Mouse (Mus musculus): ENCODE results near the gene Gm10778. TPM values are rescaled to one million over a fixed set of nuclear protein-coding genes. Genes with fewer than 3 reads are reported as not detected.
A peak's percentile ranks its signal among the peaks of the same experiment; 100 is the strongest.
"Not testable (repeated sequence)": the region's sequence is repeated elsewhere in the genome, so short reads cannot be mapped to it uniquely, and the experiment has no call there.

Gene Gm10778
- polyA plus RNA-seq (2014; fragmentation: Nextera tagmentation; extraction: Ambion mirVana): 5.1 and 5.2 TPM in 2 replicates

DNA sequence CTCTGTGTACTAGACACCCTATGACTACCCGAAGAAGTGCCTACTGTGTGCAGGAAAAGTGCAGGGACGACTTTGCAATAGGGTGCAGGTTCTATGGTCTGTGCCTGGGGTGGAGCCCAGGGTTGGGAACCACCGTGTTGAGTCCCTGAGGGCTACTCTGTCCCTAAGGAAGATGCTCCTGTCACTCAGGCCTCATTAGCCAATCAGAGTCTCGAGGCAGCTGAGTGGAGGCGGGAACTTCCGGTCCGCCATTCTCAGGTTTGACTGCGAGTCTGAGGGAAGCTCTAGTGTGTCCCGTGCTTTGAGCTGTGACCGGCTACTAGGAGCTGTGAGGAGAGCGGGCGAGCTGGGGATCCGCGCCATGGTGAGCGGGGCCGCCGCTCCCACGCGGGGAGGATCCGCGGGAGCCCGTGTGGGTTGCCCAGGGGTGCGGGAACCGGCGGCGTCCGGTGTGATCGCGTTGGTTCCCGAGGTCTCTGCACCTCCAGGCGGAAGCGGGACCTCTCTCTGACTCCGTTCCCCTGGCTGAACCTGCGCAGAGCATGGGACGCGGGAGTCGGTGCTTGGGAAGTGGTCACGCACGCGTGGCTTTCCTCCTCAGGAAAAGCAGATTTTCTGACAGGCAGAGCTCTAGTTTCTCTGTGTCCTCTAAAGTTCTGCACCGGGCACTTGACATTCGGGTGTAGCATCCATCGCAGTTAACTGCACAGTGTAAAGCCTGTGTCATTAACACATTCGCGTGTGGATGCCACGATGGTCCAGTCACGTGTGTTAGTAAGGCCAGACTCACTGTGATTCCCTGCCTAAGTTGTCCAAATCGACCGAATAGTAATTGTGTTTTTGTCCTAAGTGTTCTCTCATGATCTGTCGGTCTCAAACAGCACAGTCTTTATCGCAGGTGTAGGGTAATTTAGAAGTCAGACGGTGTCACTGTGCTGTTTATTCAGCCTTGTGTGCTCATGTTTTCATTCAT, at the start of gene Gm10778:
Gm10778 (plus strand) TSS at position 257 of the 973 bp plus-strand sequence.
- ATAC-seq (replicated peaks; ENCODE audit: insufficient number of reproducible peaks, low FRiP score, low TSS enrichment, low read depth): peak; percentile 94
- WGBS: 3% methylated on average over 31 of the region's 52 CpGs
- H3K9ac ChIP-seq (replicated peaks; ENCODE audit: low read length): peak within 1 kb of the TSS; percentile 60
- not testable (repeated sequence) for H3K36me3 ChIP-seq (replicated peaks; ENCODE audit: control insufficient read depth, insufficient read depth, low read depth, low read length); H3K27ac ChIP-seq (replicated peaks; ENCODE audit: low read depth, low read length); H3K4me1 ChIP-seq (ENCODE audit: control insufficient read depth, insufficient read depth, low read length); H3K9me3 ChIP-seq (replicated peaks; ENCODE audit: control insufficient read depth, low read length); H3K27me3 ChIP-seq (ENCODE audit: control insufficient read depth, insufficient read depth, low read length)
- peak within 1 kb of the TSS; percentile 50 for H3K4me3 ChIP-seq (ENCODE audit: low read depth, low read length)
- DNase-seq (ENCODE audit: low spot score): peak; percentile 95
- H3K4me2 ChIP-seq (ENCODE audit: low read depth, low read length): peak within 1 kb of the TSS; percentile 48

DNA sequence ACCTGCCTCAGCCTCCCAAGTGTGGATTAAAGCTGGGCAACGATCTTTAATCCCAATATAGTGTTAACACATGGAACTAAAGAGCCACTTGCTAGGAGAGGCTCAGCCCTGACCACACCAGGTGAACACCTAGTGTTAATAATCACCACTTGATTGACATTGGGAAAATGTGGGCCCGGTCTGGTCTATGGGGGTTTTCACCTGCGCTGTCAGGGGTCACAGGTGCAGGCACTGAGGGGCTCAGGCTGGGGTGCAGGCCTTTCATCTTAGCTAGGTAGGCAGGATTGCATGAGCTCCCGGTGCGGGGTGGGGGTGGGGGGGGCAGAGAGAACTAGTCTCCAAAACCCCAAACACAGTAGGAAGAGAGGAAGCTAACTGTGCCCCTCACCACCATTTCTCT, 49.2 kb upstream of the Gm10778 start:
- no peak overlapping the region for H3K4me2 ChIP-seq (ENCODE audit: low read depth, low read length)
- H3K27me3 ChIP-seq (ENCODE audit: control insufficient read depth, insufficient read depth, low read length): no peaks in the 10 kb centered on the region; the same call in 1 of the 2 replicates
- no peaks in the 10 kb centered on the region for H3K36me3 ChIP-seq (replicated peaks; ENCODE audit: control insufficient read depth, insufficient read depth, low read depth, low read length)
- peaks cover 24% of the 10 kb centered on the region for H3K4me1 ChIP-seq (ENCODE audit: control insufficient read depth, insufficient read depth, low read length)
- H3K27ac ChIP-seq (replicated peaks; ENCODE audit: low read depth, low read length): no peak overlapping the region
- no peak overlapping the region for H3K4me3 ChIP-seq (ENCODE audit: low read depth, low read length)
- ATAC-seq (replicated peaks; ENCODE audit: insufficient number of reproducible peaks, low FRiP score, low TSS enrichment, low read depth) (no peak), DNase-seq (ENCODE audit: low spot score) (no peak)
- H3K9ac ChIP-seq (replicated peaks; ENCODE audit: low read length): no peak overlapping the region
- H3K9me3 ChIP-seq (replicated peaks; ENCODE audit: control insufficient read depth, low read length): no peaks in the 10 kb centered on the region
- WGBS: 67% methylated on average over 5 of the region's 5 CpGs

DNA sequence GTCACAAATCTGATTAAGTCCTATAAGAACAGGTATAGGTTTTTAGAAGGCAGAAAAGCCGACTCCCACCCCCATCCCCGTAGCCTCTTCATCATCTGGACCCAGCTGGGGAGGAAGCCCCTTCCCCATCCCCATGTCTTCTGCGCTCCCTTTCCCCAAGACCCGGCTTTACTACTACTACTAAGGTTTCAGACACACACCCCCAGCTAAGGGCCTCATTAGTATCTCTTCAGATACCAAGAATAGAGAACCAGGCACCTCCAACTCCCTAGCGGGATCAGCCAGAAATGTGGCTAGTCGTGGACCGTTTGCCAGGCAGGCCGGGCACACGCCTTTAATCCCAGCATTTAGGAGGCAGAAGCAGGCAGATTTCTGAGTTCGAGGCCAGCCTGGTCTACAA, 48.8 kb upstream of the Gm10778 start:
- H3K4me1 ChIP-seq (ENCODE audit: control insufficient read depth, insufficient read depth, low read length): peaks cover 24% of the 10 kb centered on the region
- no peak overlapping the region for H3K4me2 ChIP-seq (ENCODE audit: low read depth, low read length)
- WGBS: 46% methylated on average over 10 of the region's 10 CpGs
- no peak overlapping the region for H3K27ac ChIP-seq (replicated peaks; ENCODE audit: low read depth, low read length)
- H3K4me3 ChIP-seq (ENCODE audit: low read depth, low read length): no peak overlapping the region
- no peaks in the 10 kb centered on the region for H3K36me3 ChIP-seq (replicated peaks; ENCODE audit: control insufficient read depth, insufficient read depth, low read depth, low read length)
- DNase-seq (ENCODE audit: low spot score) (no peak), ATAC-seq (replicated peaks; ENCODE audit: insufficient number of reproducible peaks, low FRiP score, low TSS enrichment, low read depth) (no peak)
- no peaks in the 10 kb centered on the region for H3K9me3 ChIP-seq (replicated peaks; ENCODE audit: control insufficient read depth, low read length)
- no peaks in the 10 kb centered on the region; the same call in 1 of the 2 replicates for H3K27me3 ChIP-seq (ENCODE audit: control insufficient read depth, insufficient read depth, low read length)
- H3K9ac ChIP-seq (replicated peaks; ENCODE audit: low read length): no peak overlapping the region

DNA sequence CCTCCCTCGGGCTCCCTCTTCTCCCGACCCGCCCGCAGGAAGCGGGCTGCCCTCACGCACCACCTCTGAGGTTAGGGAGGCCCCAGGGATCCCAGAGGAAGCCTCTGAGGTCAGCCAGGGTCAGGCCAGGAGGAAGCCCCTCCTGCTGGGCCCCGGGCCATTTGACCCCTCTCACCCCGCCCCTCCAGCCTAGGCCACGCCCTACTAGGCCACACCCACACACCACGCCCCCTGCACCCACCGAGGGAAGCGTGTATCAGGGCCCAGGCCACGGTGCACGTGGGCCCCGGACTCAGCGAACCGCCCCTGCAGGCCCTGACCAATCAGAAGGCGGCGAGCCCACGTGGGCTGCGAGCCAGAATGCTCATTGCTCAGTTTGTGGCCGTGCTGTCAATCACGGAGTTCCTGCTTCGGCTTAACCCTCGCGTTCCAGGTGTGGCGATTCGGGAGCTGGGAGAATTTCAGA, 48.1 kb upstream of the Gm10778 start, which contains the start of gene Tle6:
Tle6 (minus strand) TSS at position 336 of the 466 bp plus-strand sequence.
- 0% methylated on average over 28 of the region's 28 CpGs for WGBS
- H3K9me3 ChIP-seq (replicated peaks; ENCODE audit: control insufficient read depth, low read length): no peaks in the 10 kb centered on the region
- peaks cover 18% of the 10 kb centered on the region for H3K4me1 ChIP-seq (ENCODE audit: control insufficient read depth, insufficient read depth, low read length)
- H3K36me3 ChIP-seq (replicated peaks; ENCODE audit: control insufficient read depth, insufficient read depth, low read depth, low read length): no peaks in the 10 kb centered on the region
- no peak within 1 kb of the TSS for H3K4me3 ChIP-seq (ENCODE audit: low read depth, low read length)
- H3K27me3 ChIP-seq (ENCODE audit: control insufficient read depth, insufficient read depth, low read length): no peaks in the 10 kb centered on the region; the same call in 1 of the 2 replicates
- ATAC-seq (replicated peaks; ENCODE audit: insufficient number of reproducible peaks, low FRiP score, low TSS enrichment, low read depth) (peak; percentile 82), DNase-seq (ENCODE audit: low spot score) (peak; percentile 99)
- H3K9ac ChIP-seq (replicated peaks; ENCODE audit: low read length): no peak within 1 kb of the TSS
- H3K4me2 ChIP-seq (ENCODE audit: low read depth, low read length): peak within 1 kb of the TSS; percentile 11
- peak within 1 kb of the TSS; percentile 30; the same call in 1 of the 2 replicates for H3K27ac ChIP-seq (replicated peaks; ENCODE audit: low read depth, low read length)

DNA sequence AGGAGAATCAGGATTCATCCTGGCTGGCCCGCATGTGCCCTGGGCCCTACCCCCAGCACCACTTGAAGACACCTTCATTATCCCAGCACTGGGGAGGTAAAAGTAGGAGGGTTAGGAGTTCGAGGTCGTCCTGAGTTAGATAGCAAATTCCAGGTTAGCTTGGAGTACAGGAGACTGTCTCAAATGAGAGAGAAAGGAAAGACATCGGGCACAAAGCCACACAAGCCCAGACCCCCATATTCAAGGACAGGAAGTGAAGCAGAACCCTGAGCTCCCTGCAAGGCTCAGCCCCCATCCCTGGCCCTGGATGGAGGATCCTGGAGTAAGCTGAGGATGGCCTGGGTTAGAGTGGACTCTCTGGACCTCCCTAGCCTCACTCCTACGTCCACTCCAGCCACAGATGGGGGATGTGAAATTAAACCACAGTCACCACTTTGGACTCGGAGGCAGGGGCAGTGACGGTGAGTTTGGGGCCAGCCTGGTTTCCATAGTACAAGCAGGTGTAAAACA, 47.4 kb upstream of the Gm10778 start:
- H3K9ac ChIP-seq (replicated peaks; ENCODE audit: low read length): no peak overlapping the region
- ATAC-seq (replicated peaks; ENCODE audit: insufficient number of reproducible peaks, low FRiP score, low TSS enrichment, low read depth) (no peak; the same call in 1 of the 2 replicates), DNase-seq (ENCODE audit: low spot score) (no peak)
- H3K27ac ChIP-seq (replicated peaks; ENCODE audit: low read depth, low read length): peak overlapping the region; percentile 30; the same call in 1 of the 2 replicates
- H3K27me3 ChIP-seq (ENCODE audit: control insufficient read depth, insufficient read depth, low read length): no peaks in the 10 kb centered on the region; the same call in 1 of the 2 replicates
- H3K36me3 ChIP-seq (replicated peaks; ENCODE audit: control insufficient read depth, insufficient read depth, low read depth, low read length): no peaks in the 10 kb centered on the region
- WGBS: 15% methylated on average over 7 of the region's 7 CpGs
- H3K4me1 ChIP-seq (ENCODE audit: control insufficient read depth, insufficient read depth, low read length): peaks cover 12% of the 10 kb centered on the region
- peak overlapping the region; percentile 11; the same call in 1 of the 2 replicates for H3K4me2 ChIP-seq (ENCODE audit: low read depth, low read length)
- H3K9me3 ChIP-seq (replicated peaks; ENCODE audit: control insufficient read depth, low read length): no peaks in the 10 kb centered on the region
- H3K4me3 ChIP-seq (ENCODE audit: low read depth, low read length): no peak overlapping the region

DNA sequence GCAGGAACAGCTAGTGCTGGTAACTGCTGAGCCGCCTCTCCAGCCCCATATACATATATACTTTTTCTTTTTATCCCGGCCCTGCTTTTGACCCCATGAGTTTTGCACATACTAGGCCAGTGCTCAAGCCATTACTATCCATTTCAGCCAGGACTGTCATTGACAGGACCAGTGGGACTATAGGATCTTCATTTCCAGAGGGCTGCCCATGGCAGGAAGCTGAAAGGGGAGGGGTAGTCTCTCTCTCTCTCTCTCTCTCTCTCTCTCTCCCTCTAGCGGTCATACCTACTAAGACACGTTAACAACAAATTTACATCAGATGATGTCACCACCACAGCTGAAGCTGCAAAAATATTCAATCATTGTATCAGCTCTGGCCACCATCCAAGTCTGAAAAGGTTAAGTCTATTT, 46.1 kb upstream of the Gm10778 start:
- peaks cover 4% of the 10 kb centered on the region for H3K4me1 ChIP-seq (ENCODE audit: control insufficient read depth, insufficient read depth, low read length)
- no peak overlapping the region for H3K4me3 ChIP-seq (ENCODE audit: low read depth, low read length)
- ATAC-seq (replicated peaks; ENCODE audit: insufficient number of reproducible peaks, low FRiP score, low TSS enrichment, low read depth): no peak
- no peaks in the 10 kb centered on the region; the same call in 1 of the 2 replicates for H3K27me3 ChIP-seq (ENCODE audit: control insufficient read depth, insufficient read depth, low read length)
- H3K4me2 ChIP-seq (ENCODE audit: low read depth, low read length): no peak overlapping the region
- DNase-seq (ENCODE audit: low spot score): peak; percentile 82
- H3K9ac ChIP-seq (replicated peaks; ENCODE audit: low read length): no peak overlapping the region
- H3K9me3 ChIP-seq (replicated peaks; ENCODE audit: control insufficient read depth, low read length): no peaks in the 10 kb centered on the region
- no peak overlapping the region for H3K27ac ChIP-seq (replicated peaks; ENCODE audit: low read depth, low read length)
- 19% methylated on average over 4 of the region's 4 CpGs for WGBS
- no peaks in the 10 kb centered on the region for H3K36me3 ChIP-seq (replicated peaks; ENCODE audit: control insufficient read depth, insufficient read depth, low read depth, low read length)

DNA sequence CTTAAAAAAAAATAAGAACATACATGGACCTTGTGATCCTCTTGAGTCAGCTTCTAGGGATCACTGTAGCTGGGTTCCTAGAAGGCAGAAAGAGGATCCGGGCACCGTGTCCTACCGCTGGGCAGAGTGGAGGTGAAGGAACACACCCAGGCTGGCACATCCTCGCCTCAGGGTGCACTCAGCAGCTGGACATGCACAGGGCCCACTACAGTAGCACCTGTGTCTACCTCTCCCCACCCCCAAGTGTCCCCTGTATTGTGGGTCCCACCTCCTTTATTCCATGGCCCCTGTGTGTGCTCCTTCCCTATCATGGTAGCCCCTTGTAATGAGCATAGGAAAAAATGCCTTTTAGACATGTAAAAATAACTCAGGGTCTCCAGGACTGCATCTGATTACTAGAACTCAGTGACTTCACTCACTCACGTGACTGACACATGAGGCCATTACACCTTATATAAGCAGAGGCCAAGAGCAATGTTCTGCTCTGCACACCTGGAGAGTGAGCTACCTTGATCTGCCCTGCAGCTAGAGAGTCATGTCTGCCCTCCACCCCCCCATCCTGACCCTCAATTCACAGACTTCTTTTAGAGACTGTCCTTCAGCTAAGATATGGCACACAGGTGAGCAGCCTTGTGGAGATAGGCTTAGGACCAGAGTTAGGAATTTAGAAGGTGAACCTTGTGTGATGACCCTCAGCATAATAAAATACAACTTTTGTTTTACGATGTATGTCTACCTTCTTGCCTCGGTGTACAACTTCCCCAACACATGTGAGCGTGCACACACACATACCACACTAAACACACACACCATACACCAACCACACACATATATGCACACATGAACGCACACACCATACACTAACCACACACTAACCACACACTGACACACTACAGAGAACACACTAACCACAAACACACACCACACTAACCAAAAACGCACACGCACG, 44.6 kb upstream of the Gm10778 start:
- WGBS: 78% methylated on average over 12 of the region's 12 CpGs
- 0 out of 2 replicates have a peak, but pooled peaks have one; percentile 5 for ATAC-seq (replicated peaks; ENCODE audit: insufficient number of reproducible peaks, low FRiP score, low TSS enrichment, low read depth)
- H3K36me3 ChIP-seq (replicated peaks; ENCODE audit: control insufficient read depth, insufficient read depth, low read depth, low read length): no peaks in the 10 kb centered on the region
- H3K27ac ChIP-seq (replicated peaks; ENCODE audit: low read depth, low read length): no peak overlapping the region
- H3K9me3 ChIP-seq (replicated peaks; ENCODE audit: control insufficient read depth, low read length): no peaks in the 10 kb centered on the region
- H3K27me3 ChIP-seq (ENCODE audit: control insufficient read depth, insufficient read depth, low read length): no peaks in the 10 kb centered on the region
- H3K4me3 ChIP-seq (ENCODE audit: low read depth, low read length): no peak overlapping the region
- no peak overlapping the region for H3K9ac ChIP-seq (replicated peaks; ENCODE audit: low read length)
- no peak overlapping the region for H3K4me2 ChIP-seq (ENCODE audit: low read depth, low read length)
- H3K4me1 ChIP-seq (ENCODE audit: control insufficient read depth, insufficient read depth, low read length): peaks cover 4% of the 10 kb centered on the region
- no peak for DNase-seq (ENCODE audit: low spot score)
